Mouse (Mus musculus) spleen, adult 2 months (tissue): ENCODE results near the gene Thsd7b. TPM values are rescaled to one million over a fixed set of nuclear protein-coding genes. Genes with fewer than 3 reads are reported as not detected.
"Not testable (repeated sequence)": the region's sequence is repeated elsewhere in the genome, so short reads cannot be mapped to it uniquely, and the experiment has no call there.

Experiments
- DNase-seq, 2 experiments: peaks; one replicate each; pipeline versions ENCODE4 v3.0.0 to v3.0.0-alpha.2; 2012 to 2021; ENCODE audit warnings: low spot score in 2 of 2, low read depth in 1 of 2
- H3K27ac ChIP-seq: fragments of 200-500 bp; 2 replicates; pipeline ENCODE4 v1.5.1; 2012; ENCODE audit warnings: low read length, inconsistent platforms; ENCODE audit not compliant: insufficient read depth
- H3K27me3 ChIP-seq: fragments of 200-500 bp; 2 replicates; pipeline ENCODE4 v1.6.1; 2012; ENCODE audit warnings: mild to moderate bottlenecking, moderate library complexity, low read length, inconsistent platforms; ENCODE audit not compliant: control insufficient read depth, insufficient read depth
- H3K36me3 ChIP-seq: fragments of 200-500 bp; 2 replicates; pipeline ENCODE4 v1.6.1; 2012; ENCODE audit warnings: mild to moderate bottlenecking, low read length, inconsistent platforms; ENCODE audit not compliant: control insufficient read depth, insufficient read depth
- H3K4me1 ChIP-seq: fragments of 200-500 bp; 2 replicates; pipeline ENCODE4 v1.6.1; 2011; ENCODE audit warnings: inconsistent platforms; ENCODE audit not compliant: control insufficient read depth, insufficient read depth, insufficient read length
- H3K4me3 ChIP-seq: fragments of 200-500 bp; 2 replicates; pipeline ENCODE4 v1.5.1; 2011; ENCODE audit warnings: mild to moderate bottlenecking, inconsistent platforms; ENCODE audit not compliant: insufficient read depth, insufficient read length; ENCODE audit errors: extremely low read depth
- CTCF ChIP-seq: fragments of 200-500 bp; IDR thresholded peaks from 2 replicates; pipeline ENCODE4 v1.5.1; 2011; ENCODE audit warnings: mild to moderate bottlenecking, inconsistent platforms; ENCODE audit not compliant: insufficient read depth, insufficient read length, insufficient replicate concordance; ENCODE audit errors: extremely low read depth
- POLR2A ChIP-seq: fragments of 200-500 bp; IDR thresholded peaks from 2 replicates; pipeline ENCODE4 v1.6.1; 2011; ENCODE audit warnings: low read depth, low read length, inconsistent platforms
- WGBS: fragments of 180-500 bp; shearing (Covaris S2); methylation state at CpG from one replicate; pipeline ENCODE4 v1.1.7; 2018; 5-methylcytosine and 5-hydroxymethylcytosine counted together
- polyA plus RNA-seq: library from polyadenylated mRNA; depleted of rRNA; stranded (reverse); fragments of >200 nt; gene quantifications from 2 replicates; pipeline ENCODE4 v1.2.3, GENCODE M21; 2012

The Thsd7b gene
- polyA plus RNA-seq, 1 experiment: 0.11 TPM

GRCm38 (mm10) chr1:129608395-129608794 lies 335.3 kb downstream of the Thsd7b start:
- no peaks in the 10 kb centered on the region for H3K4me1 ChIP-seq
- WGBS: 33% methylated on average over 3 of the region's 3 CpGs

DNA sequence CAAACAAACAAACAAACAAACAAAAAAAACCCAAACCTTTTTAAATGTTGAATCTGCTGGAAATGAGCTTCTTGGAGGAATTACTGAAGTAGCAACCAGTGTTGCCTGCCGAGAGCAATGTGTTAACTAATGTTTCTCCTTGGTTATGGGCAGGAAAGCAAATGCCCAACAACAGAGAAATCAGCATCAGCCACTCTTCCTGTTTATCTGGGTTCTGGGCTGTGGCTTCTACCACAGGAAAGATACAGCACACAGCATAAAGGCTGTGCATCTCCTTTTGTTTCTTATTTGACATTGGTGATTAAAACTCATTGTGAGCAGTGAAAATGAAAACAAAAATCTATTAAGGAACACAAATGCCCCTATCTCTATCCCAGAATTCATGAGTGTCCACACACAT lies 343.0 kb downstream of the Thsd7b start:
- DNase-seq: no peak
- no peak for TF ChIP-seq POLR2A
- no peak for TF ChIP-seq CTCF
- Histone ChIP-seq H3K27me3 (no peaks in the 10 kb centered on the region), H3K4me1 (no peaks in the 10 kb centered on the region), H3K4me3 (no peak overlapping the region), H3K27ac (no peak overlapping the region), H3K36me3 (no peaks in the 10 kb centered on the region)
- 11% methylated on average over 1 of the region's 1 CpGs for WGBS

More at GRCm38 (mm10) chr1:129608395-129608794, 335.3 kb downstream of the Thsd7b start:
- Histone ChIP-seq H3K4me3 (no peak overlapping the region), H3K27ac (no peak overlapping the region), H3K27me3 (no peaks in the 10 kb centered on the region), H3K36me3 (no peaks in the 10 kb centered on the region)
- TF ChIP-seq CTCF: no peak
- no peak for TF ChIP-seq POLR2A
- DNase-seq: no peak

- Histone ChIP-seq H3K4me1 (no peaks in the 10 kb centered on the region), H3K36me3 (no peaks in the 10 kb centered on the region), H3K4me3 (no peak overlapping the region), H3K27me3 (no peaks in the 10 kb centered on the region), H3K27ac (no peak overlapping the region)
- no peak for DNase-seq
- TF ChIP-seq POLR2A: no peak
- no peak for TF ChIP-seq CTCF
- 84% methylated on average over 7 of the region's 7 CpGs for WGBS
Observed at GRCm38 (mm10) chr1:129619440-129620301, 346.6 kb downstream of the Thsd7b start.

GRCm38 (mm10) chr1:129624519-129624918 lies 351.4 kb downstream of the Thsd7b start:
- Histone ChIP-seq H3K4me1 (no peaks in the 10 kb centered on the region), H3K4me3 (no peak overlapping the region), H3K36me3 (no peaks in the 10 kb centered on the region), H3K27me3 (no peaks in the 10 kb centered on the region), H3K27ac (no peak overlapping the region)
- WGBS: 23% methylated on average over 6 of the region's 6 CpGs
- DNase-seq: no peak
- no peak for TF ChIP-seq CTCF
- no peak for TF ChIP-seq POLR2A

DNA sequence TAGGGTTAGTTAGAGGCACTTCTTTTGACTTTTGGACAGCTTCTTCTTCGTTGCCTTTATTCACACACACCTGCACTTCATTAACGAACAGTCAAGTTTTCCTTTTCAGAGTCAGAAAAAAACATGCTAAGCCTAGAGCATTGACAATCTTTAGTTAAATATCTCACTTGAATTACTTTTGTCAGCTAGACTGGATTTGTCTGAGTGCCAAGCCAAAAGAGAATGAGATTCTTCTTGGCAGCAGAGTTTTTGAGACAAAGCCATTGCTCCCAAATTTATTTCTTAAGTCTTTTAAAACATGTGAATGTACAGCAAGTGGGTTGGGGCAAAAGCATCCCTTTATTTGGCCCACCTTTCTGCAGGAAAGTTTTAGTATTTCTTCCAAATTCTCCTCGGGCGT lies 362.0 kb downstream of the Thsd7b start:
- no peak for TF ChIP-seq CTCF
- no peak for TF ChIP-seq POLR2A
- Histone ChIP-seq H3K36me3 (no peaks in the 10 kb centered on the region), H3K4me1 (no peaks in the 10 kb centered on the region), H3K27me3 (no peaks in the 10 kb centered on the region), H3K4me3 (no peak overlapping the region), H3K27ac (no peak overlapping the region)
- 85% methylated on average over 4 of the region's 4 CpGs for WGBS
- DNase-seq: no peak

DNA sequence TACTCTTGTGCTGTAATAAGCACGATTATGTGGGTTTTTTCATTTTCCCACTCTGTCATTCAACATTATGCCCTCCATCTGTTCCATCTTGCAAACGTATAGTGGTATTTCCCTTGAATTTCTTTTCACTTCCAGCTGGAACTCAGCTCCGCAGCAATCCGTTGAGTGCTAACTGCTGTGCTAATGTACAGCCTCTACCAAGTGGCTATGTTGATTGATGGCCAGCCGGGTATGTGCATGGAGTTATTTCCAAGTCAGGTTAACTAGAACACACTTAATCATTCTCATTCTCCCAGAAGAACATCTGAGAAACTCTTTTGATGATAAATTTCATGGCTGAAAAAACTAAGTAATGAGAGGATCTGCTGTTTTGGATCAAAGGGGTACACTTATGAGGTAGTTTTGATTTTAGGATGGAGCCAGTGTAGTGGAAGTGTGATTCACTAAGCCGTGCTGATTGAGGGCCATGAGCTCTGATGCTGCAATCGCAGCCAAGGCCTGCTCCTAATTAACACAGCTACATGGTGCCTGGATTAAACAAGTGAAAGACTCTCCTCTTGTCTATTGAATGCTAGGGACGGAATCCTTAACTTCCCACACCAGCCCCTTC lies 371.3 kb downstream of the Thsd7b start:
- TF ChIP-seq POLR2A (no peak), CTCF (no peak)
- Histone ChIP-seq H3K4me1 (no peaks in the 10 kb centered on the region), H3K27ac (no peak overlapping the region), H3K27me3 (no peaks in the 10 kb centered on the region), H3K36me3 (no peaks in the 10 kb centered on the region), H3K4me3 (no peak overlapping the region)
- no peak for DNase-seq
- WGBS: 88% methylated on average over 8 of the region's 8 CpGs

GRCm38 (mm10) chr1:129651448-129651847 lies 378.3 kb downstream of the Thsd7b start:
- H3K27me3 ChIP-seq, H3K27ac ChIP-seq, H3K4me3 ChIP-seq, H3K36me3 ChIP-seq, DNase-seq, H3K4me1 ChIP-seq: not testable (repeated sequence)
- WGBS: 76% methylated on average over 6 of the region's 6 CpGs
